Mouse (Mus musculus): ENCODE measurements around the gene Iqub. TPM values are rescaled to one million over a fixed set of nuclear protein-coding genes. Genes with fewer than 3 reads are reported as not detected.
A peak's percentile ranks its signal among the peaks of the same experiment; 100 is the strongest.

Gene Iqub
- polyA plus RNA-seq, 1 experiment from 2014 or later: 2.8 TPM

DNA sequence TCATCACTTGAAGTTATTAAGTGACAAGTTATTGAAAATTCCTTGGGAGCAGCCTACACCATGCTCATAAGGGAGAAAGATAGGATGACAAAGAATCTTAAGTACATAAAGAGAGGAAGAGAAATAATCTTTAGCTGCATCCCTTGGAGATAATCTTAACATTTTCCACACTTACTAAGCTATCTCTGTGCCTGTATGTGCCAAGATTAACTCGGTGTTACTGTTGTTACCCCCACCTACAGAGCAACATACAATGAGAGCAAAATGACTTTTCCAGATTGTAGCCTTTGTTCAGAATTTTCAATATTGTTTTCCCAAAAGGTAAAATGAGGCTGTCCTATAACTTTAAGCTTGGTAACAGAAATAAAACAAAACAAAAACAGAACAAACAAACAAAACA, 99.4 kb downstream of the Iqub start:
- no peaks in the 10 kb centered on the region for H3K9me3 ChIP-seq (ENCODE audit: control insufficient read depth, low read length)
- H3K27me3 ChIP-seq (replicated peaks; ENCODE audit: control insufficient read depth, insufficient read depth, low read length): no peaks in the 10 kb centered on the region
- no peak for ATAC-seq
- H3K4me1 ChIP-seq (ENCODE audit: control insufficient read depth, insufficient read depth, low read depth, low read length): no peaks in the 10 kb centered on the region
- H3K4me3 ChIP-seq (ENCODE audit: low read length): no peak overlapping the region
- H3K9ac ChIP-seq (ENCODE audit: low read depth, low read length): no peak overlapping the region
- WGBS: 82% methylated on average over 1 of the region's 1 CpGs
- no peak overlapping the region for H3K27ac ChIP-seq (ENCODE audit: low read depth, low read length)
- H3K36me3 ChIP-seq (ENCODE audit: control insufficient read depth, insufficient read depth, low read length): no peaks in the 10 kb centered on the region
- no peak overlapping the region for H3K4me2 ChIP-seq (ENCODE audit: low read length)

DNA sequence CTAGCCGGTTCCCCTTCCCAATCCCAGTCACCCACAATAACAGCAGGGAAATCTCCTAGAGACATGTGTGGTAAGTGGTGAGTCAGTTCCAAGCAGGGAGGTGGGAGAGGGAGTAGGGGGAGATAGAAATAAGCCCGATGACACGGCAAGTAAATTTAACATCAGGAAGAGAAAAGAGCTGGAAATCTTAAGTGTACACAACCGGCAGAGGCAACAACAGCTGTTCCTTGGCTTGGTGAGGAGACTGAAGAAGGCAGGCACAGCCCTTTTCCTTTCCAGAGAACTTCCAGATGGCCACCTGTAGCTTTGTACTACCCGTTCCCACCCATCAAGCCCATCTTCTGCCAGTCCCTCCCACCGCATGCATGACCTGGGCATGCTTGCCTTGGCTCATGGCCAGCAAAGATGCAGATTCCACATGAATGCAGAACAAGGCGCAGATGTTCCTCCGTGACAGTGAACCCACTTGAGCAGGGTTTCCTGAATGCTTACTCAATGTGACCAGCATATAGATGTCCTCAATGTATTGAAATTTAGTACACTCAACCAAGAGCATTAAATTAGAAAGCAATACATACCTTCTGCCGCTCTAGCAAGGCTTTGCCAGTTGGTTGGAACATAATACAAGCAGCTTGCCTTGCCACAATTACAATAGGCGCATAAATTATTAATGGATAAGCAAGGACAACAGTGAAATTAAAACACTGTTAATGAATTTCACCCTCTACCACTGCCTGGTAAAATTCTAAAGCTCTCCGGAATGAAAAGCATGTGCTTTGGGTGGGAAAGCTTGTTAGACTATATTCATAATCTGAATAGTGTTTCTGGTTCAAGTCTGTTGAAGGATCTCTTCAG, 106.1 kb downstream of the Iqub start:
- Histone ChIP-seq H3K4me1 (ENCODE audit: control insufficient read depth, insufficient read depth, low read depth, low read length) (no peaks in the 10 kb centered on the region), H3K9ac (ENCODE audit: low read depth, low read length) (no peak overlapping the region), H3K4me2 (ENCODE audit: low read length) (no peak overlapping the region), H3K27ac (ENCODE audit: low read depth, low read length) (no peak overlapping the region), H3K9me3 (ENCODE audit: control insufficient read depth, low read length) (no peaks in the 10 kb centered on the region), H3K27me3 (replicated peaks; ENCODE audit: control insufficient read depth, insufficient read depth, low read length) (no peaks in the 10 kb centered on the region), H3K4me3 (ENCODE audit: low read length) (no peak overlapping the region), H3K36me3 (ENCODE audit: control insufficient read depth, insufficient read depth, low read length) (no peaks in the 10 kb centered on the region)
- WGBS: 62% methylated on average over 11 of the region's 11 CpGs
- peak; percentile 27; the same call in 1 of the 2 replicates for ATAC-seq

DNA sequence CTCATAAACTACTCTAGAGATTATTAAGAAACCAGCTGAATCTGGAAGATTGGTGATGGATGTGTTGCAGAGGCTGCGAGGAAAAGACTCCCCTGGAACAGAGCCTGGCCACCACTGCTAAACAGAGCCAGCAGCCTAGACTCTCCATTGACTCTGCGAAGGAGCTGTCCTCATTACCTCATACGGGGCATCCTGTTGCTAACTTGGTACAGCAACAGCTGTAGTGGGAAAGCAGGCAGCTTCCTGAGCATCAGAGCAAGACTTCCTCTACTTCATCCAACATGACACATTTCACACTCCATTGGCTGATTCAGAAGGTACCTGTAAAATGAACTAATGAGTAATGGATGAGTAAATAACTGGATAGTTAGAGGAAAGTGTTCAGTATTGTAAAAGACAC, 107.1 kb downstream of the Iqub start:
- H3K9me3 ChIP-seq (ENCODE audit: control insufficient read depth, low read length): no peaks in the 10 kb centered on the region

DNA sequence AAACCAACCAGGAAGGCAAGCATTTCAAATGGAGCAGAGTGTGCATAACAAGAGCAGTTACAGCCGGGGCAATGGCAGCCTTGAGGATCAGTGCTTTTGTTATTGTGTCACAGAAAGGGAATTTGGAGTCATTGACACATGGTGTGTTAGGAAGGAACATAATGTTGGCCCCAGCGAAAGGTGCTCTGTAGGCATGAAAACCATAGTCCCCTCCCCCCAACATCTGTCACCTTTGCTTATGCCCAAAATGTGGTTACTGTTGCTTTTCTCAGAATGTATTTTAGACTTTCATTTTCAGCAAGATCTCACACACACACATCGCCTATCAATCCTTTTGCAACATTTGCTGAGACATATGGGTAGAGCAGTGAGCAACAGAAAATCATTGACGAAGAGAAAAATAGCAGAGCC, 117.6 kb downstream of the Iqub start:
- Histone ChIP-seq H3K27ac (ENCODE audit: low read depth, low read length) (no peak overlapping the region), H3K27me3 (replicated peaks; ENCODE audit: control insufficient read depth, insufficient read depth, low read length) (no peaks in the 10 kb centered on the region), H3K9me3 (ENCODE audit: control insufficient read depth, low read length) (no peaks in the 10 kb centered on the region), H3K36me3 (ENCODE audit: control insufficient read depth, insufficient read depth, low read length) (no peaks in the 10 kb centered on the region), H3K4me2 (ENCODE audit: low read length) (no peak overlapping the region), H3K4me1 (ENCODE audit: control insufficient read depth, insufficient read depth, low read depth, low read length) (no peaks in the 10 kb centered on the region), H3K9ac (ENCODE audit: low read depth, low read length) (no peak overlapping the region), H3K4me3 (ENCODE audit: low read length) (no peak overlapping the region)
- 80% methylated on average over 4 of the region's 4 CpGs for WGBS
- no peak for ATAC-seq

More for the DNA sequence above, 107.1 kb downstream of the Iqub start:
- no peak for ATAC-seq
- H3K36me3 ChIP-seq (ENCODE audit: control insufficient read depth, insufficient read depth, low read length): no peaks in the 10 kb centered on the region
- no peak overlapping the region for H3K4me3 ChIP-seq (ENCODE audit: low read length)
- no peak overlapping the region for H3K4me2 ChIP-seq (ENCODE audit: low read length)
- no peaks in the 10 kb centered on the region for H3K27me3 ChIP-seq (replicated peaks; ENCODE audit: control insufficient read depth, insufficient read depth, low read length)
- H3K9ac ChIP-seq (ENCODE audit: low read depth, low read length): no peak overlapping the region
- WGBS: 63% methylated on average over 3 of the region's 3 CpGs
- H3K4me1 ChIP-seq (ENCODE audit: control insufficient read depth, insufficient read depth, low read depth, low read length): no peaks in the 10 kb centered on the region
- no peak overlapping the region for H3K27ac ChIP-seq (ENCODE audit: low read depth, low read length)

Other genes with a start within 250 kb of the Iqub start
- gene Ndufa5, start 12.9 kb upstream of the Iqub start, polyA plus RNA-seq (2015; fragmentation: Nextera tagmentation; extraction: Ambion mirVana): 390 and 432 TPM in 2 replicates
- 0.04 and 0.05 TPM in 2 replicates for gene Asb15, start 13.1 kb upstream of the Iqub start, polyA plus RNA-seq (2015; fragmentation: Nextera tagmentation; extraction: Ambion mirVana)
- 0.30 TPM in 1 of 2 replicates, not detected in the other for gene Lmod2, start 82.7 kb upstream of the Iqub start, polyA plus RNA-seq (2015; fragmentation: Nextera tagmentation; extraction: Ambion mirVana)
- 52.2 and 61.3 TPM in 2 replicates for gene Wasl, start 149.9 kb upstream of the Iqub start, polyA plus RNA-seq (2015; fragmentation: Nextera tagmentation; extraction: Ambion mirVana)
- not detected in 2 replicates for gene Hyal6, start 218.2 kb upstream of the Iqub start, polyA plus RNA-seq (2015; fragmentation: Nextera tagmentation; extraction: Ambion mirVana)
- gene Hyal4, start 233.3 kb upstream of the Iqub start, polyA plus RNA-seq (2015; fragmentation: Nextera tagmentation; extraction: Ambion mirVana): not detected in 2 replicates

Measured in hindbrain, embryonic 16.5 days (tissue).